Mouse (Mus musculus) midbrain, embryonic 15.5 days (tissue): ENCODE data around the gene Aebp2. TPM values are rescaled to one million over a fixed set of nuclear protein-coding genes. Genes with fewer than 3 reads are reported as not detected.

ENCODE experiments used
- ATAC-seq: fragments of 200-750 bp; cut with Nextera tagmentation; replicated peaks from 2 replicates; pipeline ENCODE4 v1.8.0; 2017; ENCODE audit warnings: moderate TSS enrichment
- H3K27ac ChIP-seq: fragments of 300-500 bp; sonication (generic); 2 replicates; pipeline ENCODE4 v1.5.1; 2015; ENCODE audit warnings: mild to moderate bottlenecking, inconsistent platforms
- H3K27me3 ChIP-seq: fragments of 300-500 bp; sonication (generic); replicated peaks from 2 replicates; pipeline ENCODE4 v1.6.1; 2015; ENCODE audit warnings: inconsistent platforms
- H3K36me3 ChIP-seq: fragments of 300-500 bp; sonication (generic); replicated peaks from 2 replicates; pipeline ENCODE4 v1.6.1; 2015; ENCODE audit warnings: inconsistent platforms
- H3K4me1 ChIP-seq: fragments of 300-500 bp; sonication (generic); 2 replicates; pipeline ENCODE4 v1.6.1; 2015; ENCODE audit warnings: inconsistent platforms
- H3K4me2 ChIP-seq: fragments of 300-500 bp; sonication (generic); 2 replicates; pipeline ENCODE4 v1.6.1; 2015; ENCODE audit warnings: inconsistent platforms, mild to moderate bottlenecking, moderate library complexity
- H3K4me3 ChIP-seq: fragments of 300-500 bp; sonication (generic); 2 replicates; pipeline ENCODE4 v1.5.1; 2015; ENCODE audit warnings: mild to moderate bottlenecking, inconsistent platforms
- H3K9ac ChIP-seq: fragments of 300-500 bp; sonication (generic); 2 replicates; pipeline ENCODE4 v1.6.1; 2015; ENCODE audit warnings: mild to moderate bottlenecking, inconsistent platforms
- H3K9me3 ChIP-seq: fragments of 300-500 bp; sonication (generic); 2 replicates; pipeline ENCODE4 v1.6.1; 2016; ENCODE audit warnings: inconsistent platforms
- WGBS: fragments of 180-500 bp; shearing (Covaris S2); methylation state at CpG from one replicate; pipeline ENCODE4 v1.1.7; 2015; ENCODE audit warnings: mixed read lengths; 5-methylcytosine and 5-hydroxymethylcytosine counted together
- polyA plus RNA-seq: library from polyadenylated mRNA; unstranded; fragments of >200 nt; fragmentation: Nextera tagmentation; extraction: Ambion mirVana; gene quantifications from 2 replicates; pipeline ENCODE4 v1.2.1, GENCODE M21; 2015

The Aebp2 gene
- polyA plus RNA-seq, 1 experiment from 2014 or later = 9.0 TPM

GRCm38 (mm10) chr6:140636290-140636689, 13.8 kb downstream of the Aebp2 start:
- 0 out of 2 replicates have a peak, but pooled peaks cover 1% of the 10 kb centered on the region for H3K4me1 ChIP-seq
- ATAC-seq = no peak
- WGBS = 88% methylated on average over 4 of the region's 4 CpGs
- H3K4me2 ChIP-seq = no peak overlapping the region
- H3K27me3 ChIP-seq = no peaks in the 10 kb centered on the region
- peaks cover 27% of the 10 kb centered on the region for H3K36me3 ChIP-seq
- no peak overlapping the region for H3K27ac ChIP-seq
- no peaks in the 10 kb centered on the region for H3K9me3 ChIP-seq
- no peak overlapping the region for H3K9ac ChIP-seq
- no peak overlapping the region for H3K4me3 ChIP-seq

- Histone ChIP-seq H3K36me3 (peaks cover 20% of the 10 kb centered on the region), H3K4me2 (no peak overlapping the region), H3K27me3 (no peaks in the 10 kb centered on the region), H3K4me1 (no peaks in the 10 kb centered on the region), H3K27ac (no peak overlapping the region), H3K9me3 (no peaks in the 10 kb centered on the region), H3K4me3 (no peak overlapping the region), H3K9ac (no peak overlapping the region)
- no peak for ATAC-seq
- WGBS = 81% methylated on average over 7 of the region's 7 CpGs
Measured at GRCm38 (mm10) chr6:140642010-140642409, 19.5 kb downstream of the Aebp2 start.

- Histone ChIP-seq H3K27me3 (no peaks in the 10 kb centered on the region), H3K9ac (no peak overlapping the region), H3K36me3 (peaks cover 16% of the 10 kb centered on the region), H3K27ac (no peak overlapping the region), H3K4me3 (no peak overlapping the region), H3K4me2 (no peak overlapping the region), H3K9me3 (no peaks in the 10 kb centered on the region), H3K4me1 (no peaks in the 10 kb centered on the region)
- ATAC-seq = no peak
- 88% methylated on average over 12 of the region's 12 CpGs for WGBS
Measured at GRCm38 (mm10) chr6:140642655-140643054, 20.2 kb downstream of the Aebp2 start.

- H3K9ac ChIP-seq = no peak overlapping the region
- no peaks in the 10 kb centered on the region for H3K27me3 ChIP-seq
- no peak overlapping the region for H3K4me2 ChIP-seq
- no peak overlapping the region for H3K27ac ChIP-seq
- H3K4me1 ChIP-seq = no peaks in the 10 kb centered on the region
- ATAC-seq = no peak
- no peak overlapping the region for H3K4me3 ChIP-seq
- H3K9me3 ChIP-seq = no peaks in the 10 kb centered on the region
- peaks cover 17% of the 10 kb centered on the region; the same call in 1 of the 2 replicates for H3K36me3 ChIP-seq
Measured at GRCm38 (mm10) chr6:140645931-140646330, 23.5 kb downstream of the Aebp2 start.

- H3K27ac ChIP-seq = no peak overlapping the region
- H3K9ac ChIP-seq = no peak overlapping the region
- H3K4me3 ChIP-seq = no peak overlapping the region
- no peaks in the 10 kb centered on the region for H3K4me1 ChIP-seq
- H3K36me3 ChIP-seq = peaks cover 18% of the 10 kb centered on the region; the same call in 1 of the 2 replicates
- 83% methylated on average over 6 of the region's 6 CpGs for WGBS
- H3K4me2 ChIP-seq = no peak overlapping the region
- no peaks in the 10 kb centered on the region for H3K9me3 ChIP-seq
- no peak for ATAC-seq
- no peaks in the 10 kb centered on the region for H3K27me3 ChIP-seq
Measured at GRCm38 (mm10) chr6:140646892-140647291, 24.4 kb downstream of the Aebp2 start.

GRCm38 (mm10) chr6:140649812-140650211, 27.3 kb downstream of the Aebp2 start:
- Histone ChIP-seq H3K4me3 (no peak overlapping the region), H3K9ac (no peak overlapping the region), H3K27me3 (no peaks in the 10 kb centered on the region), H3K9me3 (no peaks in the 10 kb centered on the region), H3K27ac (no peak overlapping the region), H3K4me1 (no peaks in the 10 kb centered on the region), H3K36me3 (peaks cover 11% of the 10 kb centered on the region; the same call in 1 of the 2 replicates), H3K4me2 (no peak overlapping the region)
- no peak for ATAC-seq
- 13% methylated on average over 1 of the region's 1 CpGs for WGBS

- Histone ChIP-seq H3K4me3 (no peak overlapping the region), H3K27me3 (no peaks in the 10 kb centered on the region), H3K4me2 (no peak overlapping the region), H3K4me1 (peaks cover 2% of the 10 kb centered on the region; the same call in 1 of the 2 replicates), H3K36me3 (peaks cover 12% of the 10 kb centered on the region; the same call in 1 of the 2 replicates), H3K9me3 (no peaks in the 10 kb centered on the region), H3K27ac (no peak overlapping the region), H3K9ac (no peak overlapping the region)
- no peak for ATAC-seq
- WGBS = 72% methylated on average over 7 of the region's 7 CpGs
Measured at GRCm38 (mm10) chr6:140651923-140652322, 29.5 kb downstream of the Aebp2 start.

- no peaks in the 10 kb centered on the region for H3K9me3 ChIP-seq
- no peak for ATAC-seq
- no peaks in the 10 kb centered on the region for H3K27me3 ChIP-seq
- H3K27ac ChIP-seq = no peak overlapping the region
- 98% methylated on average over 7 of the region's 7 CpGs for WGBS
- peaks cover 3% of the 10 kb centered on the region; the same call in 1 of the 2 replicates for H3K4me1 ChIP-seq
- no peak overlapping the region for H3K4me3 ChIP-seq
- H3K4me2 ChIP-seq = no peak overlapping the region
- H3K9ac ChIP-seq = no peak overlapping the region
- 0 out of 2 replicates have a peak, but pooled peaks cover 6% of the 10 kb centered on the region for H3K36me3 ChIP-seq
Measured at GRCm38 (mm10) chr6:140655451-140655850, 33.0 kb downstream of the Aebp2 start.

- Histone ChIP-seq H3K4me2 (no peak overlapping the region), H3K4me3 (no peak overlapping the region), H3K27me3 (no peaks in the 10 kb centered on the region), H3K9ac (no peak overlapping the region), H3K27ac (no peak overlapping the region), H3K9me3 (no peaks in the 10 kb centered on the region), H3K4me1 (peaks cover 3% of the 10 kb centered on the region; the same call in 1 of the 2 replicates), H3K36me3 (0 out of 2 replicates have a peak, but pooled peaks cover 2% of the 10 kb centered on the region)
- WGBS = 74% methylated on average over 3 of the region's 3 CpGs
- no peak for ATAC-seq
Measured at GRCm38 (mm10) chr6:140656991-140657390, 34.5 kb downstream of the Aebp2 start.

- H3K4me2 ChIP-seq = no peak overlapping the region
- 80% methylated on average over 3 of the region's 3 CpGs for WGBS
- 0 out of 2 replicates have a peak, but pooled peaks cover 2% of the 10 kb centered on the region for H3K36me3 ChIP-seq
- no peak overlapping the region for H3K9ac ChIP-seq
- H3K4me3 ChIP-seq = no peak overlapping the region
- ATAC-seq = no peak
- H3K27ac ChIP-seq = no peak overlapping the region
- H3K4me1 ChIP-seq = peaks cover 3% of the 10 kb centered on the region; the same call in 1 of the 2 replicates
- H3K9me3 ChIP-seq = no peaks in the 10 kb centered on the region
- no peaks in the 10 kb centered on the region for H3K27me3 ChIP-seq
Measured at GRCm38 (mm10) chr6:140657920-140658522, 35.6 kb downstream of the Aebp2 start.

GRCm38 (mm10) chr6:140661111-140661510, 38.6 kb downstream of the Aebp2 start:
- Histone ChIP-seq H3K4me3 (no peak overlapping the region), H3K9ac (no peak overlapping the region), H3K27me3 (no peaks in the 10 kb centered on the region), H3K4me2 (no peak overlapping the region), H3K4me1 (peaks cover 3% of the 10 kb centered on the region; the same call in 1 of the 2 replicates), H3K9me3 (no peaks in the 10 kb centered on the region), H3K36me3 (no peaks in the 10 kb centered on the region), H3K27ac (no peak overlapping the region)
- ATAC-seq = no peak
- 92% methylated on average over 10 of the region's 10 CpGs for WGBS

- Histone ChIP-seq H3K4me3 (no peak overlapping the region), H3K36me3 (no peaks in the 10 kb centered on the region), H3K4me2 (no peak overlapping the region), H3K4me1 (peaks cover 9% of the 10 kb centered on the region), H3K9me3 (no peaks in the 10 kb centered on the region), H3K27me3 (no peaks in the 10 kb centered on the region), H3K9ac (no peak overlapping the region), H3K27ac (no peak overlapping the region)
- ATAC-seq = no peak
- WGBS = 79% methylated on average over 7 of the region's 7 CpGs
Measured at GRCm38 (mm10) chr6:140661777-140662176, 39.3 kb downstream of the Aebp2 start.

GRCm38 (mm10) chr6:140662290-140662689, 39.8 kb downstream of the Aebp2 start:
- WGBS = 65% methylated on average over 6 of the region's 6 CpGs
- no peak overlapping the region for H3K27ac ChIP-seq

More at GRCm38 (mm10) chr6:140662290-140662689, 39.8 kb downstream of the Aebp2 start:
- Histone ChIP-seq H3K9ac (no peak overlapping the region), H3K4me2 (no peak overlapping the region), H3K4me1 (peaks cover 10% of the 10 kb centered on the region), H3K4me3 (no peak overlapping the region), H3K27me3 (no peaks in the 10 kb centered on the region), H3K36me3 (no peaks in the 10 kb centered on the region), H3K9me3 (no peaks in the 10 kb centered on the region)
- ATAC-seq = no peak
